Mouse (Mus musculus) spleen, adult 2 months (tissue): Measurements from ENCODE around the gene Itgb7.

Experiments used
- CTCF ChIP-seq: fragments of 200-500 bp; IDR thresholded peaks from 2 replicates; pipeline ENCODE4 v1.5.1; 2011; ENCODE audit warnings: mild to moderate bottlenecking, inconsistent platforms; ENCODE audit not compliant: insufficient read depth, insufficient read length, insufficient replicate concordance; ENCODE audit errors: extremely low read depth
- POLR2A ChIP-seq: fragments of 200-500 bp; IDR thresholded peaks from 2 replicates; pipeline ENCODE4 v1.6.1; 2011; ENCODE audit warnings: low read depth, low read length, inconsistent platforms

- TF ChIP-seq CTCF (no peak), POLR2A (no peak)
These were observed 20.9 kb downstream of the Itgb7 start for GRCm38 (mm10) chr15:102210816-102211215.
